Mouse (Mus musculus) midbrain, embryonic 10.5 days (tissue): ENCODE measurements around the gene Rab10. TPM values are rescaled to one million over a fixed set of nuclear protein-coding genes. Genes with fewer than 3 reads are reported as not detected.

Experiments
- DNase-seq: peaks from one replicate; pipeline ENCODE4 v3.0.0-alpha.2; 2017; ENCODE audit warnings: low spot score
- H3K27ac ChIP-seq: fragments of 300-500 bp; sonication (generic); replicated peaks from 2 replicates; pipeline ENCODE4 v1.5.1; 2016; ENCODE audit warnings: mild to moderate bottlenecking
- H3K27me3 ChIP-seq: fragments of 300-500 bp; sonication (generic); 2 replicates; pipeline ENCODE4 v1.6.1; 2016; ENCODE audit warnings: low read depth, mild to moderate bottlenecking; ENCODE audit not compliant: poor library complexity, severe bottlenecking
- H3K36me3 ChIP-seq: fragments of 300-500 bp; sonication (generic); 2 replicates; pipeline ENCODE4 v1.6.1; 2016; ENCODE audit warnings: mild to moderate bottlenecking, moderate library complexity
- H3K4me1 ChIP-seq: fragments of 300-500 bp; sonication (generic); 2 replicates; pipeline ENCODE4 v1.6.1; 2016
- H3K4me3 ChIP-seq: fragments of 300-500 bp; sonication (generic); 2 replicates; pipeline ENCODE4 v1.5.1; 2016; ENCODE audit warnings: mild to moderate bottlenecking, moderate library complexity
- H3K9me3 ChIP-seq: fragments of 300-500 bp; sonication (generic); replicated peaks from 2 replicates; pipeline ENCODE4 v1.6.1; 2016; ENCODE audit warnings: mild to moderate bottlenecking
- WGBS: fragments of 180-500 bp; shearing (Covaris S2); methylation state at CpG from one replicate; pipeline ENCODE4 v1.1.7; 2016; 5-methylcytosine and 5-hydroxymethylcytosine counted together
- polyA plus RNA-seq: library from polyadenylated mRNA; unstranded; fragments of >200 nt; fragmentation: Nextera tagmentation; extraction: Ambion mirVana; gene quantifications from 2 replicates; pipeline ENCODE4 v1.2.1, GENCODE M21; 2016

Gene Rab10
- polyA plus RNA-seq, 1 experiment from 2014 or later, result 83.2 TPM

DNA sequence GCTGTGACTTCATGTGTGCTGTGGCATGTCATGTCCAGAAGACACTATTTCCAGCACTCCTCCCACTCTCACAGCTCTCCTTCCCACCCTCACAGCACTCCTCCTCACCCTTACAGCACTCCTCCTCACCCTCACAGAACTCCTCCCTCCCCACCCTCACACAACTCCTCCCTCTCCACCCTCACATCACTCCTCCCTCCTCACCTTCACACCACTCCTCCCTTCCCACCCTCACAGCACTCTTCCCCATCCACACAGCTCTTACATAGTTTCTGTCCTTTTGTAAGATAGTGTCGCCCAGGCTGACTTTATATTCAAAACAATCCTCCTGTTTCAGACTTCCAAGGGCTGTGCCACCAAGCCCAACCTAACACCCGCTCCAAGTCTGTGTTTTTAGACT is 86.4 kb downstream of the Rab10 start:
- H3K27me3 ChIP-seq, result no peaks in the 10 kb centered on the region
- no peak for DNase-seq
- peaks cover 11% of the 10 kb centered on the region; the same call in 1 of the 2 replicates for H3K9me3 ChIP-seq
- no peaks in the 10 kb centered on the region for H3K4me1 ChIP-seq
- H3K27ac ChIP-seq, result no peak overlapping the region
- H3K4me3 ChIP-seq, result no peak overlapping the region
- no peaks in the 10 kb centered on the region for H3K36me3 ChIP-seq
- WGBS, result 71% methylated on average over 2 of the region's 2 CpGs

DNA sequence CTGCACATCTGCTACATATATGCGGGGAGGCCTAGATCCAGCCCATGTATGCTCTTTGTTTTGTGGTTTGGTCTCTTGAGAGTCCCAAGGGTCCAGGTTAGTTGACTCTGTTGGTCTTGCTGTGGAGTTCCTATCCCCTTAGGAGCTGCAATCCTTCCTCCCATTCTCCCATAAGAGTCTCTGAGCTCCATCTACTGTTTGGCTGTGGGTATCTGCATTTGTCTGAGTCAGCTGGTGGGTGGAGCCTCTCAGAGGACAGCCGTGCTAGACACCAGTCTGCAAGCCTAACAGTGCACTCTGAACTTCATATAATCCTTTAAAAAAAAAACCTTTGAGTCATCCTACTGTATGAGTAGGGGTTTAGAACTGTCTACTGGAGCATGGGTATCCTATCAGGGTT is 99.6 kb downstream of the Rab10 start:
- DNase-seq, result no peak
- H3K27me3 ChIP-seq, result no peaks in the 10 kb centered on the region
- WGBS, result 63% methylated on average over 2 of the region's 2 CpGs
- no peak overlapping the region for H3K4me3 ChIP-seq
- H3K9me3 ChIP-seq, result no peaks in the 10 kb centered on the region
- no peaks in the 10 kb centered on the region for H3K36me3 ChIP-seq
- no peaks in the 10 kb centered on the region for H3K4me1 ChIP-seq
- H3K27ac ChIP-seq, result no peak overlapping the region

DNA sequence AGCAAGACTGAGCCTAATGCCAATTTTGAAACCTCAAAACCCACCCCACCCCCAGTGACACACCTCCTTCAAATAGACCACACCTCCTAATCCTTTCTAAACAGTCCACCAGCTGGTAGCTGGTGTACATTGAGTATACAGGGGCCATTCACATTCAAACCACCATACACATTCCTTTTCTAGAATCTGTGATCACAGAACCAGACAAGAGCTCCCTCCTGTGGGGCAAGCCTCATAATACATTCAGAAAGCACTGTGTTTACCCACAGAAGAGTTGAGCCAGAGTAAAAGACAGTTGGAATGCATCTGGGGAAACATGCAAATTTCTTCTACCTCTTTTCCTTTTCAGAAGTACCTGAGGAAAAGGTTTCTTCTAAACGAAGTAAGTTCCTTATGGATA is 100.6 kb downstream of the Rab10 start:
- Histone ChIP-seq H3K27ac (no peak overlapping the region), H3K4me1 (no peaks in the 10 kb centered on the region), H3K36me3 (no peaks in the 10 kb centered on the region), H3K4me3 (no peak overlapping the region), H3K27me3 (no peaks in the 10 kb centered on the region), H3K9me3 (no peaks in the 10 kb centered on the region)
- DNase-seq, result no peak
- 59% methylated on average over 1 of the region's 1 CpGs for WGBS

Other genes with a start within 250 kb of the Rab10 start
- gene Kif3c, start 55.2 kb upstream of the Rab10 start, polyA plus RNA-seq, result 19.9 and 28.5 TPM in 2 replicates
- gene Asxl2, start 116.9 kb upstream of the Rab10 start, polyA plus RNA-seq, result 14.0 and 15.6 TPM in 2 replicates